Mouse (Mus musculus) limb, embryonic 14.5 days (tissue): ENCODE measurements around the gene Cgnl1. TPM values are rescaled to one million over a fixed set of nuclear protein-coding genes. Genes with fewer than 3 reads are reported as not detected.

ENCODE experiments used
- ATAC-seq: fragments of 200-750 bp; cut with Nextera tagmentation; 2 replicates; pipeline ENCODE4 v1.8.0; 2017; ENCODE audit warnings: low read depth, moderate number of reproducible peaks, moderate TSS enrichment; ENCODE audit not compliant: low FRiP score
- DNase-seq: peaks from one replicate; pipeline ENCODE4 v3.0.0-alpha.2; 2015; ENCODE audit warnings: low spot score
- H3K27ac ChIP-seq: fragments of 300-500 bp; sonication (generic); replicated peaks from 2 replicates; pipeline ENCODE4 v1.5.1; 2014; ENCODE audit warnings: low read depth, mild to moderate bottlenecking, low read length, moderate library complexity, mixed read lengths
- H3K27me3 ChIP-seq: fragments of 300-500 bp; sonication (generic); 2 replicates; pipeline ENCODE4 v1.6.1; 2014; ENCODE audit warnings: low read length, mixed read lengths; ENCODE audit not compliant: control insufficient read depth, insufficient read depth
- H3K36me3 ChIP-seq: fragments of 300-500 bp; sonication (generic); 2 replicates; pipeline ENCODE4 v1.6.1; 2014; ENCODE audit warnings: mild to moderate bottlenecking, low read length, moderate library complexity, mixed read lengths; ENCODE audit not compliant: control insufficient read depth, insufficient read depth
- H3K4me1 ChIP-seq: fragments of 300-500 bp; sonication (generic); 2 replicates; pipeline ENCODE4 v1.6.1; 2014; ENCODE audit warnings: antibody characterized with exemption, low read length, mixed read lengths; ENCODE audit not compliant: control insufficient read depth, insufficient read depth
- H3K4me2 ChIP-seq: fragments of 300-500 bp; sonication (generic); replicated peaks from 2 replicates; pipeline ENCODE4 v1.6.1; 2014; ENCODE audit warnings: low read depth, mild to moderate bottlenecking, low read length, moderate library complexity; ENCODE audit not compliant: severe bottlenecking
- H3K4me3 ChIP-seq: fragments of 300-500 bp; sonication (generic); replicated peaks from 2 replicates; pipeline ENCODE4 v1.5.1; 2014; ENCODE audit warnings: low read length
- H3K9ac ChIP-seq: fragments of 300-500 bp; sonication (generic); 2 replicates; pipeline ENCODE4 v1.6.1; 2014; ENCODE audit warnings: mild to moderate bottlenecking, low read depth, low read length, moderate library complexity; ENCODE audit not compliant: severe bottlenecking
- H3K9me3 ChIP-seq: fragments of 300-500 bp; sonication (generic); 2 replicates; pipeline ENCODE4 v1.6.1; 2016; ENCODE audit warnings: low read length; ENCODE audit not compliant: control insufficient read depth
- POLR2A ChIP-seq: fragments of 200-500 bp; IDR thresholded peaks from 2 replicates; pipeline ENCODE4 v1.8.0; 2012; ENCODE audit warnings: inconsistent platforms, mild to moderate bottlenecking, moderate library complexity, borderline replicate concordance; ENCODE audit not compliant: insufficient read depth, insufficient read length; ENCODE audit errors: extremely low read depth
- WGBS: fragments of 180-500 bp; shearing (Covaris S2); extraction: QIAGEN DNeasy Blood & Tissue Kit; methylation state at CpG from one replicate; pipeline ENCODE4 v1.1.7; 2014; 5-methylcytosine and 5-hydroxymethylcytosine counted together
- polyA plus RNA-seq, 2 experiments: library from polyadenylated mRNA; depleted of rRNA in 1 of 2; stranded (reverse) in 1 of 2; unstranded in 1 of 2; fragments of >200 nt; fragmentation: Nextera tagmentation in 1 of 2; extraction: Ambion mirVana in 1 of 2; gene quantifications; 2 replicates each; pipeline versions ENCODE4 v1.2.1 to v1.2.3; 2012 to 2014

The Cgnl1 gene
- polyA plus RNA-seq, 2 experiments, result 12.8 to 14.3 TPM

DNA sequence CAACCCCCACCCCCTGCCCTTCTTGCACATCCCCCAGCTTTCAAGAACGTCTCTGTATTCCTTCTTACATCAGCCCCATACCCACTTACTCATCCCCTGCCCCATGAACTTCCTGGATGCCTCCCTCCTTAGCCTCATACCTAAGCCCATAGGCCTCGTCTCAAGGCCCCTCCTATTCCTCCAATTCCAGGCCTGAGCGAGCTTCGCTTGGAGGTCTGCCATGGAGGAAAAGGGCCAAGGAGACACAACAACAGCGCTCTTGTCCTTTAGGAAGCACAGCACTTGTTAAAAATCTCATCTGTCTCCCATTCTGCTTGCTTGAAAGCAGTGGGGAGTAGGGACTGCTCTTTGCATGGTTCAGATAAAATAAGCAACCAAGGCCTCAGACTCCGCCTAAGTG lies 143.1 kb downstream of the Cgnl1 start:
- H3K27me3 ChIP-seq, result no peaks in the 10 kb centered on the region
- WGBS, result 79% methylated on average over 6 of the region's 6 CpGs
- ATAC-seq (no peak), DNase-seq (no peak)
- no peak overlapping the region for H3K27ac ChIP-seq
- no peaks in the 10 kb centered on the region for H3K4me1 ChIP-seq
- no peak overlapping the region for H3K4me2 ChIP-seq
- peaks cover 4% of the 10 kb centered on the region; the same call in 1 of the 2 replicates for H3K36me3 ChIP-seq
- no peaks in the 10 kb centered on the region for H3K9me3 ChIP-seq
- no peak overlapping the region for H3K9ac ChIP-seq
- TF ChIP-seq POLR2A, result no peak
- no peak overlapping the region for H3K4me3 ChIP-seq

GRCm38 (mm10) chr9:71625961-71626360 lies 145.4 kb downstream of the Cgnl1 start:
- Histone ChIP-seq H3K9me3 (no peaks in the 10 kb centered on the region), H3K4me3 (no peak overlapping the region), H3K27ac (no peak overlapping the region), H3K4me2 (no peak overlapping the region), H3K9ac (no peak overlapping the region), H3K4me1 (no peaks in the 10 kb centered on the region), H3K27me3 (no peaks in the 10 kb centered on the region), H3K36me3 (peaks cover 4% of the 10 kb centered on the region; the same call in 1 of the 2 replicates)
- no peak for DNase-seq
- ATAC-seq, result no peak
- WGBS, result 80% methylated on average over 6 of the region's 6 CpGs
- TF ChIP-seq POLR2A, result no peak

GRCm38 (mm10) chr9:71624793-71625495 lies 146.5 kb downstream of the Cgnl1 start:
- H3K27ac ChIP-seq, result no peak overlapping the region
- H3K4me3 ChIP-seq, result no peak overlapping the region
- H3K9me3 ChIP-seq, result no peaks in the 10 kb centered on the region
- no peak for TF ChIP-seq POLR2A
- 43% methylated on average over 10 of the region's 10 CpGs for WGBS
- H3K4me1 ChIP-seq, result no peaks in the 10 kb centered on the region
- H3K27me3 ChIP-seq, result no peaks in the 10 kb centered on the region
- no peak overlapping the region for H3K9ac ChIP-seq
- peaks cover 4% of the 10 kb centered on the region; the same call in 1 of the 2 replicates for H3K36me3 ChIP-seq
- ATAC-seq (no peak), DNase-seq (peak; percentile 33)
- no peak overlapping the region for H3K4me2 ChIP-seq

GRCm38 (mm10) chr9:71623871-71624569 lies 147.4 kb downstream of the Cgnl1 start:
- ATAC-seq, result peak; percentile 80; the same call in 1 of the 2 replicates
- TF ChIP-seq POLR2A, result no peak
- no peak overlapping the region for H3K27ac ChIP-seq

DNA sequence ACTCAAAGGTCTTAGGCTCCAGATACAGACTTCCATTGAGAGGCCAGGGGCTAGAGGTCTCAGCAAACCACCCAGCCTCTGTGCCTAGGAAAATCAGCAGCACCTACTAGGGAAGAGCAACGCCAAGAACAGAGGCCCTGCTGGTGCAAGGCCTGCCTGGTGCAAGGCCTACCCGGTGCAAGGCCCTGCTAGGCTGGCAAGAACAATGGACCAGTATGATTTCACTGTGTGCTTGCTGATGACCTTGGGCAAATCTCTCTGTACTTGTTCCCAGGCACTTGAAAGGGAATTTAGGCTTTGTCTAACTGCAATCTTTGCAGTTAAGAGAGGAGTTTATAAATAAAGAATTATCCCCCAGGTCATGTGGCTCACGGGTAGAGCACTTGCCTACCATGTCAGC lies 148.8 kb downstream of the Cgnl1 start:
- no peaks in the 10 kb centered on the region for H3K36me3 ChIP-seq
- no peak overlapping the region for H3K9ac ChIP-seq
- ATAC-seq (no peak), DNase-seq (no peak)
- no peak overlapping the region for H3K27ac ChIP-seq
- no peak for TF ChIP-seq POLR2A
- H3K4me2 ChIP-seq, result no peak overlapping the region
- WGBS, result 78% methylated on average over 3 of the region's 3 CpGs
- H3K4me3 ChIP-seq, result no peak overlapping the region
- H3K4me1 ChIP-seq, result no peaks in the 10 kb centered on the region
- H3K9me3 ChIP-seq, result no peaks in the 10 kb centered on the region
- H3K27me3 ChIP-seq, result no peaks in the 10 kb centered on the region

More at GRCm38 (mm10) chr9:71623871-71624569, 147.4 kb downstream of the Cgnl1 start:
- Histone ChIP-seq H3K4me3 (no peak overlapping the region), H3K36me3 (peaks cover 2% of the 10 kb centered on the region; the same call in 1 of the 2 replicates), H3K27me3 (no peaks in the 10 kb centered on the region), H3K9me3 (no peaks in the 10 kb centered on the region), H3K9ac (no peak overlapping the region), H3K4me1 (no peaks in the 10 kb centered on the region), H3K4me2 (no peak overlapping the region)
- DNase-seq, result peak; percentile 75
- WGBS, result 38% methylated on average over 4 of the region's 4 CpGs
